Mouse (Mus musculus) brown adipose tissue, adult 24 weeks (tissue): ENCODE results near the gene Rabl2. TPM values are rescaled to one million over a fixed set of nuclear protein-coding genes. Genes with fewer than 3 reads are reported as not detected.

Source experiments
- H3K27ac ChIP-seq: fragments of 200-500 bp; replicated peaks from 2 replicates; pipeline ENCODE4 v1.5.1; 2012; ENCODE audit warnings: low read depth, mild to moderate bottlenecking, low read length
- H3K4me1 ChIP-seq: fragments of 200-500 bp; 2 replicates; pipeline ENCODE4 v1.6.1; 2012; ENCODE audit warnings: low read length, mixed read lengths; ENCODE audit not compliant: control insufficient read depth, insufficient read depth, insufficient read length
- H3K4me3 ChIP-seq: fragments of 200-500 bp; 2 replicates; pipeline ENCODE4 v1.5.1; 2012; ENCODE audit warnings: low read depth, mild to moderate bottlenecking, low read length, moderate library complexity; ENCODE audit not compliant: insufficient read depth
- polyA plus RNA-seq: library from polyadenylated mRNA; stranded (reverse); fragments of >200 nt; gene quantifications from 2 replicates; pipeline ENCODE4 v1.2.4, GENCODE M21; 2012; ENCODE audit not compliant: missing spikeins, insufficient read depth, insufficient read length

The Rabl2 gene
- polyA plus RNA-seq, result 2.7 and 4.4 TPM in 2 replicates

GRCm38 (mm10) chr15:89591723-89592455, at the start of gene Rabl2:
Rabl2 (minus strand) TSS chr15:89591923.
- H3K27ac ChIP-seq, result no peak within 1 kb of the TSS
- 0 out of 2 replicates have a peak, but pooled peaks cover 2% of the 10 kb centered on the region for H3K4me1 ChIP-seq
- H3K4me3 ChIP-seq, result peak within 1 kb of the TSS; percentile 86

GRCm38 (mm10) chr15:89623626-89623959, 31.9 kb upstream of the Rabl2 start:
- Histone ChIP-seq H3K4me1 (no peaks in the 10 kb centered on the region), H3K4me3 (no peak overlapping the region), H3K27ac (no peak overlapping the region)

GRCm38 (mm10) chr15:89622959-89623625, 31.4 kb upstream of the Rabl2 start:
- no peaks in the 10 kb centered on the region for H3K4me1 ChIP-seq
- no peak overlapping the region for H3K4me3 ChIP-seq
- H3K27ac ChIP-seq, result no peak overlapping the region

GRCm38 (mm10) chr15:89622312-89622958, 30.7 kb upstream of the Rabl2 start:
- no peak overlapping the region for H3K27ac ChIP-seq
- H3K4me1 ChIP-seq, result no peaks in the 10 kb centered on the region
- no peak overlapping the region for H3K4me3 ChIP-seq

- H3K4me3 ChIP-seq, result no peak overlapping the region
- H3K27ac ChIP-seq, result no peak overlapping the region
- H3K4me1 ChIP-seq, result no peaks in the 10 kb centered on the region
Measured at GRCm38 (mm10) chr15:89607888-89608287, 16.2 kb upstream of the Rabl2 start.

- Histone ChIP-seq H3K4me3 (no peak overlapping the region), H3K27ac (no peak overlapping the region), H3K4me1 (no peaks in the 10 kb centered on the region)
Measured at GRCm38 (mm10) chr15:89607480-89607879, 15.8 kb upstream of the Rabl2 start.

- no peaks in the 10 kb centered on the region for H3K4me1 ChIP-seq
- no peak overlapping the region for H3K4me3 ChIP-seq
- H3K27ac ChIP-seq, result no peak overlapping the region
Measured at GRCm38 (mm10) chr15:89605822-89606570, 14.3 kb upstream of the Rabl2 start.

GRCm38 (mm10) chr15:89592548-89592947, 825 bp upstream of the Rabl2 start:
- Histone ChIP-seq H3K4me3 (no peak overlapping the region), H3K27ac (no peak overlapping the region), H3K4me1 (0 out of 2 replicates have a peak, but pooled peaks cover 2% of the 10 kb centered on the region)

- H3K4me3 ChIP-seq, result peak overlapping the region; percentile 86
- no peak overlapping the region for H3K27ac ChIP-seq
- H3K4me1 ChIP-seq, result 0 out of 2 replicates have a peak, but pooled peaks cover 2% of the 10 kb centered on the region
Measured at GRCm38 (mm10) chr15:89591317-89591716, 406 bp downstream of the Rabl2 start.

GRCm38 (mm10) chr15:89589146-89589545, 2.6 kb downstream of the Rabl2 start:
- Histone ChIP-seq H3K27ac (no peak overlapping the region), H3K4me1 (peaks cover 9% of the 10 kb centered on the region; the same call in 1 of the 2 replicates), H3K4me3 (no peak overlapping the region)

- Histone ChIP-seq H3K4me1 (peaks cover 7% of the 10 kb centered on the region; the same call in 1 of the 2 replicates), H3K27ac (peak overlapping the region; percentile 67)
Measured at GRCm38 (mm10) chr15:89585631-89586030, 6.1 kb downstream of the Rabl2 start.

GRCm38 (mm10) chr15:89585101-89585500, 6.6 kb downstream of the Rabl2 start:
- no peak overlapping the region for H3K4me3 ChIP-seq
- H3K4me1 ChIP-seq, result peaks cover 7% of the 10 kb centered on the region; the same call in 1 of the 2 replicates
- H3K27ac ChIP-seq, result peak overlapping the region; percentile 67

More at GRCm38 (mm10) chr15:89585631-89586030, 6.1 kb downstream of the Rabl2 start:
- H3K4me3 ChIP-seq, result no peak overlapping the region

GRCm38 (mm10) chr15:89582494-89582893, 9.2 kb downstream of the Rabl2 start:
- Histone ChIP-seq H3K4me1 (peaks cover 7% of the 10 kb centered on the region; the same call in 1 of the 2 replicates), H3K4me3 (no peak overlapping the region), H3K27ac (no peak overlapping the region)

GRCm38 (mm10) chr15:89572147-89572546, 19.6 kb downstream of the Rabl2 start:
- Histone ChIP-seq H3K4me1 (no peaks in the 10 kb centered on the region), H3K27ac (no peak overlapping the region), H3K4me3 (no peak overlapping the region)

- Histone ChIP-seq H3K27ac (no peak within 1 kb of the TSS), H3K4me1 (no peaks in the 10 kb centered on the region), H3K4me3 (no peak within 1 kb of the TSS)
Measured at GRCm38 (mm10) chr15:89568114-89568513, 23.6 kb downstream of the Rabl2 start, which contains the start of gene Acr. Acr (plus strand) TSS chr15:89568326.
